Comparison of ENCODE assay signal across 8 mouse cellular contexts in genomic region chr9:41229225-41229582, GRCm38 (mm10).
DNase-seq lines count a peak whose midpoint lies in the region; ATAC-seq and TF ChIP-seq lines count a peak whose summit lies in the region.

No protein-coding gene starts in this region.

- H3K9ac ChIP-seq in lung, embryonic 15.5 days: peak overlapping the region; percentile 56
- H3K9ac ChIP-seq in forebrain, embryonic 11.5 days (ENCODE audit: low read length): peak overlapping the region; percentile 62
- H3K9ac ChIP-seq in intestine, postnatal 0 days (ENCODE audit: low read depth, low read length): 0 out of 2 replicates have a peak overlapping the region, but pooled peaks have one; percentile 13
- H3K9ac ChIP-seq in neural tube, embryonic 13.5 days: peak overlapping the region; percentile 73

- H3K4me3 ChIP-seq in lung, embryonic 15.5 days: peak overlapping the region; percentile 43
- peak overlapping the region; percentile 22; the same call in 1 of the 2 replicates for H3K4me3 ChIP-seq in forebrain, embryonic 11.5 days (ENCODE audit: low read depth, low read length)
- H3K4me3 ChIP-seq in intestine, postnatal 0 days (ENCODE audit: low read depth, low read length): peak overlapping the region; percentile 49
- H3K4me3 ChIP-seq in neural tube, embryonic 13.5 days: peak overlapping the region; percentile 36

- peak overlapping the region; percentile 63; the same call in 1 of the 2 replicates for H3K27ac ChIP-seq in lung, embryonic 15.5 days
- H3K27ac ChIP-seq in forebrain, embryonic 11.5 days (ENCODE audit: low read depth, low read length): peak overlapping the region; percentile 80
- H3K27ac ChIP-seq in intestine, postnatal 0 days (ENCODE audit: low read depth, low read length): peak overlapping the region; percentile 41; the same call in 1 of the 2 replicates
- H3K27ac ChIP-seq in neural tube, embryonic 13.5 days (replicated peaks): peak overlapping the region; percentile 93

- peak; percentile 57; the same call in 1 of the 2 replicates for ATAC-seq in lung, embryonic 15.5 days (ENCODE audit: borderline replicate concordance, extremely low read depth, low FRiP score, low TSS enrichment)
- ATAC-seq in forebrain, embryonic 11.5 days (replicated peaks; ENCODE audit: low FRiP score): peak; percentile 77
- no peak for ATAC-seq in intestine, postnatal 0 days
- ATAC-seq in neural tube, embryonic 13.5 days (ENCODE audit: low read depth): peak; percentile 75

- H3K9me3 ChIP-seq in lung, embryonic 15.5 days: no peaks in the 10 kb centered on the region
- H3K9me3 ChIP-seq in forebrain, embryonic 11.5 days (ENCODE audit: control insufficient read depth, low read length): no peaks in the 10 kb centered on the region
- no peaks in the 10 kb centered on the region for H3K9me3 ChIP-seq in intestine, postnatal 0 days (ENCODE audit: control insufficient read depth)
- no peaks in the 10 kb centered on the region for H3K9me3 ChIP-seq in neural tube, embryonic 13.5 days

- no peak for DNase-seq in lung, postnatal 14 days
- DNase-seq in forebrain, embryonic 11.5 days (ENCODE audit: low spot score): no peak
- no peak for DNase-seq in ovary, postnatal 10 days (ENCODE audit: low spot score)
- DNase-seq in retina, embryonic 14.5 days (ENCODE audit: low spot score): no peak
- DNase-seq in kidney, adult 18-20 months: no peak

- peak overlapping the region; percentile 72 for H3K4me2 ChIP-seq in lung, embryonic 15.5 days
- H3K4me2 ChIP-seq in forebrain, embryonic 11.5 days (ENCODE audit: low read depth, low read length, severe bottlenecking): peak overlapping the region; percentile 55
- H3K4me2 ChIP-seq in intestine, postnatal 0 days (replicated peaks; ENCODE audit: low read depth): peak overlapping the region; percentile 75
- H3K4me2 ChIP-seq in neural tube, embryonic 13.5 days: peak overlapping the region; percentile 58

- H3K27me3 ChIP-seq in lung, embryonic 15.5 days: no peaks in the 10 kb centered on the region; the same call in 1 of the 2 replicates
- no peaks in the 10 kb centered on the region for H3K27me3 ChIP-seq in forebrain, embryonic 11.5 days (ENCODE audit: control insufficient read depth, insufficient read depth, low read length)
- no peaks in the 10 kb centered on the region for H3K27me3 ChIP-seq in intestine, postnatal 0 days (replicated peaks; ENCODE audit: control insufficient read depth, insufficient read depth, low read length)
- H3K27me3 ChIP-seq in neural tube, embryonic 13.5 days: no peaks in the 10 kb centered on the region

- peaks cover 5% of the 10 kb centered on the region for H3K4me1 ChIP-seq in lung, embryonic 15.5 days
- no peaks in the 10 kb centered on the region; the same call in 1 of the 2 replicates for H3K4me1 ChIP-seq in forebrain, embryonic 11.5 days (replicated peaks; ENCODE audit: control insufficient read depth, insufficient read depth, low read length)
- H3K4me1 ChIP-seq in intestine, postnatal 0 days (replicated peaks; ENCODE audit: control insufficient read depth, insufficient read depth, low read length): no peaks in the 10 kb centered on the region
- H3K4me1 ChIP-seq in neural tube, embryonic 13.5 days (replicated peaks): peaks cover 26% of the 10 kb centered on the region

- 13% methylated on average over 5 of the region's 5 CpGs for WGBS in lung, embryonic 15.5 days
- 9% methylated on average over 5 of the region's 5 CpGs for WGBS in forebrain, embryonic 11.5 days
- WGBS in intestine, postnatal 0 days: 16% methylated on average over 5 of the region's 5 CpGs
- WGBS in neural tube, embryonic 13.5 days: 6% methylated on average over 5 of the region's 5 CpGs

- H3K36me3 ChIP-seq in lung, embryonic 15.5 days: no peaks in the 10 kb centered on the region
- no peaks in the 10 kb centered on the region for H3K36me3 ChIP-seq in forebrain, embryonic 11.5 days (ENCODE audit: control insufficient read depth, insufficient read depth, low read length)
- H3K36me3 ChIP-seq in intestine, postnatal 0 days (ENCODE audit: control insufficient read depth, insufficient read depth): no peaks in the 10 kb centered on the region
- no peaks in the 10 kb centered on the region for H3K36me3 ChIP-seq in neural tube, embryonic 13.5 days

- TF ChIP-seq CTCF in intestine, postnatal 0 days (IDR thresholded peaks at IDR 0.05; ENCODE audit: low read depth): no peak

Comparison
In these comparisons a context has a peak if more than half of its experiments do, and no peak if none do; other contexts are left out.
1. H3K27ac ChIP-seq: peak in every context shown above with its lines; median percentile 93 in neural tube, embryonic 13.5 days; 80 in forebrain, embryonic 11.5 days; 63 in lung, embryonic 15.5 days; 41 in intestine, postnatal 0 days.
2. H3K9ac ChIP-seq: peak in every context shown above with its lines; median percentile 73 in neural tube, embryonic 13.5 days; 62 in forebrain, embryonic 11.5 days; 56 in lung, embryonic 15.5 days; 13 in intestine, postnatal 0 days.